ENCODE assay signal across 33 mouse cellular contexts in genomic region chr4:136650261-136650660, GRCm38 (mm10). TPM values are rescaled to one million over a fixed set of nuclear protein-coding genes. Genes with fewer than 3 reads are reported as not detected.
DNase-seq lines count a peak whose midpoint lies in the region; ATAC-seq and TF ChIP-seq lines count a peak whose summit lies in the region.
"Had no signal": no experiment of that assay in that cellular context is flagged by ENCODE, and none has a peak within 500 bp of the region (broad histone marks: within the 10 kb centered on the region; RNA-seq: fewer than 3 reads in every experiment).

No protein-coding gene starts in this region.

- H3K4me3 ChIP-seq in forebrain, embryonic 15.5 days, result no peak overlapping the region
- H3K4me3 ChIP-seq in forebrain, embryonic 13.5 days, result no peak overlapping the region
- H3K4me3 ChIP-seq in layer of hippocampus, adult 2 months, result no peak overlapping the region
- H3K4me3 ChIP-seq in embryonic facial prominence, embryonic 14.5 days (ENCODE audit: low read depth, low read length), result no peak overlapping the region
- H3K4me3 ChIP-seq: left cerebral cortex, adult 2 months; liver, embryonic 15.5 days; lung, embryonic 15.5 days; megakaryocyte, embryonic 14.5 days; neural tube, embryonic 12.5 days; stomach, embryonic 15.5 days had no signal

- no peaks in the 10 kb centered on the region for H3K9me3 ChIP-seq in forebrain, embryonic 15.5 days
- H3K9me3 ChIP-seq in forebrain, embryonic 13.5 days (replicated peaks), result 0 out of 2 replicates have a peak, but pooled peaks cover 6% of the 10 kb centered on the region
- no peaks in the 10 kb centered on the region for H3K9me3 ChIP-seq in embryonic facial prominence, embryonic 14.5 days (ENCODE audit: control insufficient read depth, low read length)
- H3K9me3 ChIP-seq: liver, embryonic 15.5 days; lung, embryonic 15.5 days; stomach, embryonic 15.5 days had no signal

- ATAC-seq in forebrain, embryonic 15.5 days (replicated peaks), result no peak
- no peak for ATAC-seq in forebrain, embryonic 13.5 days
- ATAC-seq in embryonic facial prominence, embryonic 14.5 days (ENCODE audit: low read depth), result no peak
- ATAC-seq: activated CD4-positive, CD25-positive, alpha-beta regulatory T cell, adult 4 months; hindbrain, embryonic 16.5 days; intestine, postnatal 0 days had no signal

- no peak overlapping the region for H3K4me2 ChIP-seq in forebrain, embryonic 15.5 days (replicated peaks)
- no peak overlapping the region for H3K4me2 ChIP-seq in forebrain, embryonic 13.5 days
- H3K4me2 ChIP-seq in embryonic facial prominence, embryonic 14.5 days (ENCODE audit: low read depth, low read length), result no peak overlapping the region
- H3K4me2 ChIP-seq: liver, embryonic 15.5 days; neural tube, embryonic 12.5 days; stomach, embryonic 15.5 days had no signal

- peaks cover 20% of the 10 kb centered on the region for H3K4me1 ChIP-seq in forebrain, embryonic 15.5 days
- H3K4me1 ChIP-seq in forebrain, embryonic 13.5 days, result peaks cover 30% of the 10 kb centered on the region
- H3K4me1 ChIP-seq in embryonic facial prominence, embryonic 14.5 days (ENCODE audit: control insufficient read depth, insufficient read depth, low read length), result peaks cover 13% of the 10 kb centered on the region

- H3K27ac ChIP-seq in forebrain, embryonic 15.5 days (replicated peaks), result 0 out of 2 replicates have a peak overlapping the region, but pooled peaks have one; percentile 23
- H3K27ac ChIP-seq in forebrain, embryonic 13.5 days, result no peak overlapping the region
- peak overlapping the region; percentile 85 for H3K27ac ChIP-seq in layer of hippocampus, adult 2 months
- peak overlapping the region; percentile 39 for H3K27ac ChIP-seq in embryonic facial prominence, embryonic 14.5 days (replicated peaks; ENCODE audit: low read depth, low read length)
- H3K27ac ChIP-seq: left cerebral cortex, adult 2 months; liver, embryonic 15.5 days; lung, embryonic 15.5 days; neural tube, embryonic 12.5 days; stomach, embryonic 15.5 days had no signal

- H3K36me3 ChIP-seq in forebrain, embryonic 15.5 days, result peaks cover 5% of the 10 kb centered on the region; the same call in 1 of the 2 replicates
- peaks cover 22% of the 10 kb centered on the region for H3K36me3 ChIP-seq in forebrain, embryonic 13.5 days (ENCODE audit: poor library complexity, severe bottlenecking)
- H3K36me3 ChIP-seq in embryonic facial prominence, embryonic 14.5 days (ENCODE audit: control insufficient read depth, insufficient read depth, low read length), result peaks cover 7% of the 10 kb centered on the region; the same call in 1 of the 2 replicates
- H3K36me3 ChIP-seq: liver, embryonic 15.5 days; lung, embryonic 15.5 days had no signal

- no peak for DNase-seq in layer of hippocampus, adult 2 months (ENCODE audit: low spot score in 2 of 2)
- no peak for DNase-seq in layer of hippocampus, adult 18-20 months (ENCODE audit: low spot score in 2 of 2)
- DNase-seq in 3T3-L1 (ENCODE audit: low read depth, low spot score), result peak; percentile 52
- DNase-seq in embryonic facial prominence, embryonic 14.5 days (ENCODE audit: low spot score), result no peak
- no peak for DNase-seq in ovary, postnatal 14 days (ENCODE audit: low spot score)
- DNase-seq in right cerebral cortex, postnatal 4 days, result no peak
- DNase-seq: adrenal gland, postnatal 10 days; cerebellum, adult 18-20 months; gastrocnemius, postnatal 14 days; heart, adult 11 months; kidney, postnatal 4 days; liver; lung, postnatal 36 days; thymus, postnatal 25 days had no signal

- 84% methylated on average over 8 of the region's 8 CpGs for WGBS in forebrain, embryonic 15.5 days
- WGBS in forebrain, embryonic 13.5 days, result 80% methylated on average over 8 of the region's 8 CpGs
- 68% methylated on average over 8 of the region's 8 CpGs for WGBS in embryonic facial prominence, embryonic 14.5 days

- TF ChIP-seq CTCF in layer of hippocampus, adult 2 months (conservative IDR thresholded peaks at IDR 0.05), result no peak

- no peaks in the 10 kb centered on the region for H3K27me3 ChIP-seq in forebrain, embryonic 15.5 days
- no peaks in the 10 kb centered on the region for H3K27me3 ChIP-seq in forebrain, embryonic 13.5 days
- no peaks in the 10 kb centered on the region for H3K27me3 ChIP-seq in embryonic facial prominence, embryonic 14.5 days (replicated peaks; ENCODE audit: control insufficient read depth, insufficient read depth, low read length)
- H3K27me3 ChIP-seq: lung, embryonic 15.5 days; neural tube, embryonic 12.5 days; stomach, embryonic 15.5 days had no signal

- H3K9ac ChIP-seq in forebrain, embryonic 15.5 days (replicated peaks), result no peak overlapping the region
- no peak overlapping the region for H3K9ac ChIP-seq in forebrain, embryonic 13.5 days
- no peak overlapping the region for H3K9ac ChIP-seq in embryonic facial prominence, embryonic 14.5 days (ENCODE audit: low read depth, low read length)
- H3K9ac ChIP-seq: liver, embryonic 15.5 days; lung, embryonic 15.5 days; neural tube, embryonic 12.5 days; stomach, embryonic 15.5 days had no signal

RNA-seq across cellular contexts. Expression of gene Lactbl1, which starts 27.8 kb away (rescaled TPM):
- polyA plus RNA-seq in forebrain, embryonic 15.5 days (2015; fragmentation: Nextera tagmentation; extraction: Ambion mirVana), result 0.05 TPM in 1 of 2 replicates, not detected in the other
- not detected in 2 replicates for polyA plus RNA-seq in forebrain, embryonic 13.5 days (2015; fragmentation: Nextera tagmentation; extraction: Ambion mirVana)
- under 1 TPM; 0.15 to 0.20 TPM for total RNA-seq in layer of hippocampus, adult 2 months (2021)
- not detected for total RNA-seq in layer of hippocampus, adult 18-20 months (2021)
- not detected in 2 replicates for polyA plus RNA-seq in embryonic facial prominence, embryonic 14.5 days (2014; fragmentation: Nextera tagmentation; extraction: Ambion mirVana)
- total RNA-seq: adrenal gland, postnatal 10 days; gastrocnemius, postnatal 14 days; MEL; monocyte, adult 5-6 weeks had no signal
- polyA plus RNA-seq: activated CD4-positive, CD25-positive, alpha-beta regulatory T cell, adult 4 months; forebrain, embryonic 11.5 days; heart, embryonic 11.5 days; heart, postnatal 0 days; intestine, postnatal 0 days; liver, embryonic 15.5 days; lung, embryonic 15.5 days; neural tube, embryonic 12.5 days; stomach, embryonic 15.5 days had no signal

RNA-seq across cellular contexts. Expression of gene Tex46, which starts 40.0 kb away (rescaled TPM):
- not detected in 2 replicates for polyA plus RNA-seq in forebrain, embryonic 15.5 days (2015; fragmentation: Nextera tagmentation; extraction: Ambion mirVana)
- polyA plus RNA-seq in forebrain, embryonic 13.5 days (2015; fragmentation: Nextera tagmentation; extraction: Ambion mirVana), result not detected in 2 replicates
- total RNA-seq in layer of hippocampus, adult 2 months (2021), result not detected
- total RNA-seq in layer of hippocampus, adult 18-20 months (2021), result not detected
- not detected in 2 replicates for polyA plus RNA-seq in embryonic facial prominence, embryonic 14.5 days (2014; fragmentation: Nextera tagmentation; extraction: Ambion mirVana)
- total RNA-seq: adrenal gland, postnatal 10 days; gastrocnemius, postnatal 14 days; hematopoietic stem cell, adult 5-6 weeks; layer of hippocampus, postnatal 10 days; left cerebral cortex, adult 2 months; left cerebral cortex, postnatal 36 days; MEL; monocyte, adult 5-6 weeks had no signal
- polyA plus RNA-seq: activated CD4-positive, CD25-positive, alpha-beta regulatory T cell, adult 4 months; forebrain, embryonic 11.5 days; heart, embryonic 11.5 days; heart, postnatal 0 days; hindbrain, embryonic 16.5 days; intestine, postnatal 0 days; liver, embryonic 15.5 days; lung, embryonic 15.5 days; neural tube, embryonic 12.5 days; stomach, embryonic 15.5 days had no signal

RNA-seq across cellular contexts. Expression of gene Kdm1a, which starts 47.7 kb away (rescaled TPM):
- polyA plus RNA-seq in forebrain, embryonic 15.5 days (2015; fragmentation: Nextera tagmentation; extraction: Ambion mirVana), result 94.3 and 108 TPM in 2 replicates
- polyA plus RNA-seq in forebrain, embryonic 13.5 days (2015; fragmentation: Nextera tagmentation; extraction: Ambion mirVana), result 83.3 and 88.3 TPM in 2 replicates
- 10 to 100 TPM; 89.0 to 91.6 TPM for total RNA-seq in layer of hippocampus, adult 2 months (2021)
- total RNA-seq in layer of hippocampus, adult 18-20 months (2021), result 10 to 100 TPM; 80.1 to 83.4 TPM
- polyA plus RNA-seq in embryonic facial prominence, embryonic 14.5 days (2014; fragmentation: Nextera tagmentation; extraction: Ambion mirVana), result 48.6 and 54.1 TPM in 2 replicates
